Mouse (Mus musculus) adrenal gland, adult 8-10 months (tissue): ENCODE measurements at regions not wholly inside any gene's neighbourhood (a gene's known extent, or its start where the extent isn't known, plus 50 kb on each side); places are given as distances from the start of the nearest gene placed in this dataset.

Experiments
- DNase-seq: peaks from one replicate; pipeline ENCODE4 v3.0.0; 2022

DNA sequence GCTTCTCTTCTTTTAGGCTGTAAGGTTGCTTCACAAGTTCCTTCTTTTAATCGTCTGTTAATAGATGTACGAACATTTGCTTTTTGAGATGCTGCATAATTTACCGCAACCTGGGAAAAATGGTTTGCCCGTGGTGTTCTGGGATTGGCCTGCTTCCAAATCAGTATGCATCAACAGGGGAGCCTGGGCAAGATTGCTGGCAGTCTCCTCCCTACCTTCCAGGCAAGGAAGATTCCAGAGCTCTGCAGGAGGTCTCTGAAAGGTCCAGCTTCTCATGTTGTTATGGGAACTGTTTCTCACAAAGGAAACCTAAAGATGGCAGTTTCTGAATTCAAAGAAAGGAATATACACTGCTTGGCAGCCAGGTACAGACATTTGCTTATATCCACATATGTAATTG, 799.6 kb downstream of the Nr2f2 start:
- DNase-seq: no peak

DNA sequence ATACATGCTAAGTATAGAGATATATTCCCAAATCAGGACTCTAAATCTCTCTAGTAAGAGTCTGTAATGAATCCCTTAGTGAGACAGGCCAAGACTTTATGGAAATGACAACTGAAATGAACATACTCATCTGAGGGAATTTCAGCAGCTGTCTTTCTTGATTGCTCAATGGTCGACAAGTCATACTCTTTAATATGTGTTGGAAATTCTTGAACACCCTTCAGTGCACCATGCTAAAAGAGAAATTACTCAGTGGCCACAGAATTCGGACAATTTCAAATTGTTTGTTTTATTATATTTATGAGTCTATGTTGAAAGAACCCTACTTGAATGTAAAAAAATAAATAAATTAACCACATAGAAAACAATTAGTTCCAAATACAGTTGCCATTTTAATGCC, 802.1 kb downstream of the Nr2f2 start:
- DNase-seq: no peak

DNA sequence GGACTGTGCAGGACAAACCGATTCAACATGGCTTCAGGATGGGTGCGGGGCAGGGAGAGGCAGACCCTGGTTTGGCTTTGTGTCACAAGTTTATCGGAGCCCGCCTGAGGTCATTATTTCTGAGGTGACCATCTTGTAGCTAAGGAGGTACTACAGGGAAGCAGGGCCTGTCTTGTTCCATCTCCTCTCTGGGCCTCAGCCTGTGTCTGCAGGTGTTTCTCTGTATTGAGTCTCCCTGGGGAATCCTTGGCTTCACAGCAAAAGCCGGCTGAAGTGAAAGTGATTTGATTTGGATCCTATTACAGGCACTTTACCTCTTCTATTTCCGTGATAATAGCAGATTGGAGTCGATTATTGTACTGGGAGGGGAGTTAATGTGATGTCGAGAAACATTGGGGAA, 805.7 kb upstream of the Arrdc4 start:
- no peak for DNase-seq

DNA sequence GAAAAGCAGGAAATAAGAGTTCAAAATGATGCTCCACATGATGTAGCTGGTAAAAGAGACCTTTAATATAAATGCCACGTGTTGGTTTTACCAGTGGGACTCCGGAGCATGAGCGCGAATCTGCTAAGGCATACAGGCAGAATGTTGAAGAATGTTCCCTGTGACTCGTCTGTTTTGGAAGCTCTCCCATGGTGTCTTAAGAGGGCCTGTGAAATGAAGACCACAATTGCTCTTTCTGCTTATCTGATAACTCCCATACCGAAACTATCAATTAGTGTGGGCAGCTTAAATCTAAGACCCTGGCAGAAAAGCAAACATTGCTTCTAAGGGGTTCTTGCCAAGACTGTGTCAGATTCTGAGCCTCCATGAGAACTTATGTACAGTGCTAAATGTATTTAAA, 804.9 kb upstream of the Arrdc4 start:
- no peak for DNase-seq

DNA sequence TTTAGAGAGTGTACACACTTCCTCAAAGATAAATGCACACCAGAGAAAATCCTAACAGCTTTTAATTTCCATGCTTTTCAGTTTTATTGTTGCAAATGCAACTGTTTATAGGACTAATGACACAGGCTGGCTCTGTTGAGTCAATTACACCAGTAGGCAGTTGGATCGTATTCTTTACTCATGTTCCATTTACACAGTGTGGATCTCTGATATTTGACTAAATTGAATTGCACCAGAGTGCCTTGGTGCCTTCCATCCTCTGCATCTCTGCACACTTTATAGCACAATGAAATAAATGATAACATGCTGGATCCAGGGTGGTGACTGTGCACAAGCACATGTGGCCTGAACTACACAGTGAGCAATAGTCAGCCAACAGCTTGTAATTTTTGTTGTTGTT, 787.0 kb upstream of the Arrdc4 start:
- DNase-seq: no peak

DNA sequence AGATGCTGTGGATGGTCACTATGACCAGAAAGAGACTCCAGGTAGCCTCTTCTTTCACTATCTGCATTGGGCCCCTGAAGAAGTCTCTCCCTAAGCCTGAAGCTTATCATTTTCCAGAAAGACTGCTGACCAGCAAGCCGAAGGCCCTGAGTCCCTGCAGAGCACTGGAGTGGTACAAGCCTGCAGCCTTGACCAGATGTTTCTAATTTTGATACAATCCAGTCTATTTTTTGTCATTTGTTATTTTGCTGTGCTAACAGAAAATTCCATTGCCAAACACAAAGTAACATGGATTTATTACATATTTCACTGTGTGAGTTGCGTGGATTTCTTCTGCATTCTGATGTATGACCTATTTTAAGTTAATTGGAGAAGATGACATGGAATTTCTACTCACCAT, 764.9 kb upstream of the Arrdc4 start:
- no peak for DNase-seq

DNA sequence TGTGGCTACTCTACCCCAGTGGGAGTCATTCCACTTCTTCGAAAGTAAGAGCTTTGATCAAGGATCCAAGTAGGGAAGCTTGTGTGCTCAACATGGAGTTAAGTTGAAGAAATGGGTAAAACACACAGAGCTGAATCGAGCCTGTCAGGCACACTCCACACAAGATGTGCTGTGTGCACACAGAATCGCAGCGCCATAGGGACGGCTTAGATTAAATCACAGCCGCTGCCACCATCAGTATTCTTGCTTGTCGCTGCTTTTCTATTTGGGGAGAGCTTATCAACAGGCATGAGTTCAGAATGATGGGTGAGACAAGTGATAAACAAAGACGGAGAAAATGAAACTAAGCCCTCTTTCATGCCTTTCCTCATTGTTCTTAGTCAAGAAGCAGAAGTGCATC, 761.3 kb upstream of the Arrdc4 start:
- no peak for DNase-seq

DNA sequence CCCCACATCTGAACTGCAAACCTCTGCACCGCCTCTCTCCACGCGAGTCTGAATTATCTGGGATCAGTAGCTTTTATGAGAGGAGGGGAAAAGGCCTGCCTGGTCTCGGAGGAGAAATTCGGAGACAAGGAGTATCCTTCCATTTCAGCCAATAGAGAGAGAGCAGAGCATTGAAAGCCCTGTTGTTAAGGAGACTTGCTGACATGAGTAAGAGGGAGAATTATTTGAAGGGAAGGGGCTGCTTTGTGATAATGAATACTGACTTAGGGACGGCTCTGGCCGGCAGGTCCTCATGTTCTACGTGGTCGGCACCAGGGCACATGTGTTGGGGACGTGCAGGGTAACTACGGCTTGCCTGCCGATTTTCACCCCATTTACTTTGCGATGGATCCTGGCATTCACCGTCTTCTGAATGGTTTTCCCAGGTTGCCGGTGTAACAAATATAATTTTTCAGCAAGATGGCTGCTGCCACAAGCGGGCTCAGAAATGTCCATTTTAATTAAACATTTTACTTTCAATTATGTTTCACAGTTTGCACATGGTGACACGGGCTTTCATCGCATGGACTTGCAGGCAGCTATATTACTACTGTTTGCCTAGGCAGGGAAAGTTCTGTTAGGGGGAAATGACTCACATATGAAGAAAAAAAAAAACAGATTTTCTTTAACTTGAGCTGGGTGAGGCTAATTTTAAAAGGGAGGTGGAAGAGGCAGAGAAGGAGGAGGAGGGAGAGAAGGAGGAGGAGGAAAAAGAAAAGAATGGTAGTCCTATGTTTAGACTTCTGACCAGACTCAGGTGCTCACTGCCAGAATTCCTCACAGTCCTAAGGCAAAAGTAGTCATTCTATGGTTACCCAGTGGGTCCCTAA, 744.3 kb upstream of the Arrdc4 start:
- DNase-seq: no peak

DNA sequence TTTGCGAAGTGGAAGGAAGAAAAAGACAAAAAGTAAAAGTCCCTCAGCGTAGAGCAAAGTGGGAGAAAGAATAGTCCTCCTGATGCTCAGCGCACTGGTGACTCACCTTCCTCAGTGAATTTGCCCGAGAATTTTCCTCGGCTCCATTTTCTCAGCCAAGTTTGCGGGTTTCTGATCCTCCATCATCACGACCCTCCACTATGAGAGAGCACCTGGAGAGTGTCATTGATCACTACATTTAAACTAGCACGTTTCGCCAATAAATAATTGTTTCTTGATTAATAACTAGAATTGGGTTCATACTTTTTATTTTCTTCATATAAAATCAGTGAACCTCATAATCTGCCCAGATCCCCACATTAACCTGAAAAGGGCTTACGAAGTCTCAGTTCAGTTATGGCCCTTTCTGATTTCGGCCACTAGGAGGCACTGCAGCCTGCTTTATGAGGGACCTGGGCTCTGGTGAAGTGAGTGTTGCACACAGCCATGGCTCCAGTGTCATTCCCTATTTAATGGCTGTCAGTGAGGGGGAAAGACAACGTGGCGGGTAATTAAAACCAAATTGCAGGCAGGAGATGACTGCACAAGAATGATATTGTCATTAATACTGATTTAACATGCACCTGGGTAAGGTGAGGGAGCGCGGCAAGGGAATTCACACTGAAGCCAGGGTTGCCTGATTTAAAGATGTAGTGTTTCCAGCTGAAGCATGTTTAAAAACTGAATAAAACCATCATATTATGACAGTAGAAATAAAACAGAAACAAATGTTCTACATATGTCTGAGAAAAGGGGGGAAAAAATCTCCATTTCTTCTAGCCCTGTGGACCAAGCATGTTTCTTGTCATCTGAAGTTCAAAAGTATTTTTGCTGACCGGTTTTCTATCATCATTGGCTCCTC, 741.8 kb upstream of the Arrdc4 start:
- peak; percentile 51 for DNase-seq

DNA sequence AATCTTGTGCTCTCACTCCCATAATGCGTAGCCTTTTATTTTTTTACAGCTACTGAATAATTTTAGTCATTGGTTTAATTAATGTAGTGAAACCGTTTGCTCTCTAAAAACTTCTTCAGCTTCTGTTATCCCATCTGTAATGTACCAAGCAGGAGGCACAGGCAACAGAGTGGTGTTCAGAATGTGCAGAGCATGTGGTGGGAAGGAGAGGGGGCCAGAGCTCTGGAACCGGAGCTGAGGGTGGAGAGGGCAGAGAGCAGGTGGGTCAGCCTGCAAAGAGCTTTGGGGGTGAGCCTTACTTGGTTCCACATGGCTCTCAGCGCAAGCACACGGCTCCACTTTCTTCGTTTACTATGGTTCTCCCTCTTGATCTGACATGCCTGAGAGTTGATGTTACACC, 739.6 kb upstream of the Arrdc4 start:
- DNase-seq: no peak

DNA sequence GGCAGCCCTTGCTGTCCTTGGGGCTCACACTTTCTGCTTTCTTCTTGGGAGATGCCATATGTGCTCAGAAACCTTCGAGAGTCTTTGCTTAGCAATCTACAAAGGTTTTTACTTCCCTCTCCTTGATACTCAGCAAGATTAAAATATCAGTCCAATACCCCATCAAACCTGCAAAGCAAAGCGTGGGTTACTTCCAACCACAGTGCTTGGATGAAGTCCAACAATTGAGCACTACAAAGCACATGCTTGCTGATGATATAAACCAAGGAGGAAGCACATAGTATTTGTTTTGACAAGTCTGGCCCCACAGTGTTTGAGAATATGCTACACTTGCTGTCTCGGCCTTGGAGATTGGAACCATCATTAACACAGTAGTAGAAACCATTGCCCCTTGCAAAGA, 738.1 kb upstream of the Arrdc4 start:
- no peak for DNase-seq

DNA sequence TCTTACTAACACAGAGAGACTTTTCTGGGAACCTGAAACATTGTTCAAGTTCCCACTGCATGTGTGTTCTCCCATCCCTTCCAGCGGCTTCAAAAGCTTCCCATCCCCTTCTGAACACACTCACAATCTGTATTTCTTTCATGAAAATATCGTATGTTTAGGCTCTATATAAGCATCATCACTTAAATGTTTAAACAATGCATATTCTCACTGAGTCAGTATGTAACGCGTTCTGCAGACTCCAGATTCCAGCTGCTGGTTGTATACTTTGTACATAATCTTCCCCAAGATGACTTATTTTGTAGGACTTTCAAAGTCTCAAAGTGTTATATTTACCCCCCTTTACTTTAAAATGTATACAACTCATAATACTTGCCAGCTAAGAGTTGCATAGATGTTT, 735.5 kb upstream of the Arrdc4 start:
- DNase-seq: no peak
